Mouse (Mus musculus): ENCODE measurements around the gene Nfkbil1. TPM values are rescaled to one million over a fixed set of nuclear protein-coding genes. Genes with fewer than 3 reads are reported as not detected.

The Nfkbil1 gene
- total RNA-seq, 4 experiments from 2014 or later, result 8.2 to 9.4 (median 8.5) TPM

DNA sequence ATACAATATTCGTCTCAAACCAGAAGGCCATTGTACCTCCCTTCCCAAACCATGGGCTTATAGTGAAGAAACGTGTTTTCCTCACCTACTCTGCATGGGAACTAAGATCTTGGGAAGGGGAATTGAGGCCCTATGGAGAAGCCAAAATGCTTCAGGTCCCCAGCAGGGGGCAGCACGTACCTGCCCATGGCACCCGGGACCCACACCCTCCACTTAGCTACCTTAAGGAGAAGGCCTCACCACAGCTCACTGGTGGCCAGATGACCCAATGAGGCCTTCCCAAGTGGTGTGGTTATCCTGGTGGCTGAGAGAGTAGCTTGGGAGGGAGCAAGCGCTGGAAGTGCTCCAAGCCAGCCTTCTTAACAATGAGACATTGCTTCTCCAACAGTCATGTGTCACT lies 57.1 kb downstream of the Nfkbil1 start:
- peak; percentile 73 for DNase-seq (ENCODE audit: low spot score)

DNA sequence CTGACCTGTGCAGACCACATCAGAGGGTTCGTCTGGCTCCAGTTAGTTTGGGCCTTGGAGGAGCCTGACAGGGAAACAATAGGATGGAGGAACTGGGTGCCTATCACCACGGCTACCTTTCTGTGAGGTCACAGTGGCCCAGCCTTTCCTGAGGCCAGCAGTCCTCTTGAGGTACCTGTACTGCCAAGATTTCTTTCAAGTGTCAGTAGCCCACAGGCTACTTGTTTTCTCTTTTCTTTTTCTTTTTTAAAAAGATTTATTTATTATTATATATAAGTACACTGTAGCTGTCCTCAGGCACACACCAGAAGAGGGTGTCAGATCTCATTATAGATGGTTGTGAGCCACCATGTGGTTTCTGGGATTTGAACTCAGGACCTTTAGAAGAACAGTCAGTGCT lies 59.6 kb downstream of the Nfkbil1 start, which contains the start of gene Aif1:
Aif1 (minus strand) TSS at position 101 of the 400 bp plus-strand sequence.
- DNase-seq (ENCODE audit: low spot score), result no peak

DNA sequence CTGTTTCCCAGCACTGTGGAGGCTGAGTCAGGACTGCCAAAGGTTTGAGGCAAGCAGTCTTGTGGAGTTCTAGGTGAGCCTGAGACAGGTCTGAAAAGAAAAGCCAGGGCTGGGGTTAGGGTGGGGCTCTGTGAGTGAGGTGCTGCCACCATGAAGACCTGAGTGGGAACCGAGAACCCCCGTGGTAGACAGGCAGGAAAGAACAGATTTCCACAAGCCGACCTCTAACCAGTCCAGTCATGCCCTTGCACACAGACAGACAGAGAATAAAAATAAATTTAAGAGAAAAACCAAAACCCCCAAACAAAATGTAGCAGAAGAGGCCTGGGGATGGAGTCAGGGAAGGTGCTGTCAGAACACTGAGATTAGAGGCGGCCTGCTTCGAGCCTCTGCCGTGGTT lies 60.2 kb downstream of the Nfkbil1 start:
- no peak for DNase-seq (ENCODE audit: low spot score)

GRCm38 (mm10) chr17:35174201-35174977 lies 61.2 kb downstream of the Nfkbil1 start:
- DNase-seq (ENCODE audit: low spot score), result no peak

- DNase-seq (ENCODE audit: low spot score), result no peak
Measured at GRCm38 (mm10) chr17:35173329-35173728, 62.3 kb downstream of the Nfkbil1 start.

- DNase-seq (ENCODE audit: low spot score), result no peak
Measured at GRCm38 (mm10) chr17:35172445-35173234, 63.0 kb downstream of the Nfkbil1 start.

Small RNA genes within 50 kb of the gene (microRNA-seq; reads per million reads assigned to microRNA genes)
- gene Mir6973a, result not detected
- not detected for gene Mir6974
- gene Mir6975, result not detected
- not detected for gene Mir8094

Other genes starting within 250 kb of the Nfkbil1 start
- gene Vars, start 234.8 kb downstream of the Nfkbil1 start, total RNA-seq (2022), result 10 to 100 TPM; 28.3 to 31.4 (median 29.3) TPM
- gene Vwa7, start 219.2 kb downstream of the Nfkbil1 start, total RNA-seq (2022), result 10 to 100 TPM; 12.0 to 18.5 (median 16.6) TPM
- gene Sapcd1, start 207.8 kb downstream of the Nfkbil1 start, total RNA-seq (2022), result not detected
- under 1 TPM in 2 of 4 experiments, not detected in 2; 0.33 to 0.56 TPM for gene Msh5, start 189.0 kb downstream of the Nfkbil1 start, total RNA-seq (2022)
- gene Clic1, start 185.8 kb downstream of the Nfkbil1 start, total RNA-seq (2022), result 10 to 100 TPM; 21.6 to 33.8 (median 30.0) TPM
- 10 to 100 TPM; 13.5 to 22.7 (median 21.5) TPM for gene Ddah2, start 176.8 kb downstream of the Nfkbil1 start, total RNA-seq (2022)
- not detected for gene Ly6g6c, start 170.4 kb downstream of the Nfkbil1 start, total RNA-seq (2022)
- gene Mpig6b, start 169.6 kb downstream of the Nfkbil1 start, total RNA-seq (2022), result 1 to 10 TPM in 1 of 4 experiments, under 1 TPM in 3; 0.34 to 1.0 (median 0.85) TPM
- gene Ly6g6e, start 158.9 kb downstream of the Nfkbil1 start, total RNA-seq (2022), result not detected
- gene Ly6g6d, start 157.7 kb downstream of the Nfkbil1 start, total RNA-seq (2022), result under 1 TPM in 3 of 4 experiments, not detected in 1; 0.69 to 0.95 (median 0.85) TPM
- gene Ly6g6f, start 150.2 kb downstream of the Nfkbil1 start, total RNA-seq (2022), result under 1 TPM in 1 of 4 experiments, not detected in 3; 0.24 TPM
- 10 to 100 TPM; 60.7 to 64.8 (median 62.3) TPM for gene Abhd16a, start 146.5 kb downstream of the Nfkbil1 start, total RNA-seq (2022)
- not detected for gene Ly6g5c, start 127.5 kb downstream of the Nfkbil1 start, total RNA-seq (2022)
- not detected for gene Ly6g5b, start 120.4 kb downstream of the Nfkbil1 start, total RNA-seq (2022)
- gene Gpank1, start 114.3 kb downstream of the Nfkbil1 start, total RNA-seq (2022), result 10 to 100 TPM in 1 of 4 experiments, 1 to 10 TPM in 3; 6.6 to 10.2 (median 8.2) TPM
- 100 to 1,000 TPM; 152 to 184 (median 155) TPM for gene Csnk2b, start 113.7 kb downstream of the Nfkbil1 start, total RNA-seq (2022)
- gene D17H6S53E, start 109.4 kb downstream of the Nfkbil1 start, total RNA-seq (2022), result 10 to 100 TPM; 27.8 to 33.4 (median 30.3) TPM
- gene Apom, start 103.7 kb downstream of the Nfkbil1 start, total RNA-seq (2022), result under 1 TPM in 1 of 4 experiments, not detected in 3; 0.26 TPM
- gene Bag6, start 100.6 kb downstream of the Nfkbil1 start, total RNA-seq (2022), result 100 to 1,000 TPM; 233 to 266 (median 242) TPM
- gene Prrc2a, start 70.9 kb downstream of the Nfkbil1 start, total RNA-seq (2022), result 100 to 1,000 TPM; 130 to 143 (median 140) TPM
- gene Aif1, start 59.7 kb downstream of the Nfkbil1 start, total RNA-seq (2022), result 1 to 10 TPM; 1.9 to 3.3 (median 2.4) TPM
- 1 to 10 TPM; 1.8 to 3.6 (median 2.6) TPM for gene Lst1, start 47.4 kb downstream of the Nfkbil1 start, total RNA-seq (2022)
- 1 to 10 TPM in 1 of 4 experiments, under 1 TPM in 3; 0.69 to 1.6 (median 0.80) TPM for gene Ltb, start 41.4 kb downstream of the Nfkbil1 start, total RNA-seq (2022)
- gene Tnf, start 33.8 kb downstream of the Nfkbil1 start, total RNA-seq (2022), result under 1 TPM; 0.25 to 0.97 (median 0.52) TPM
- gene Lta, start 30.4 kb downstream of the Nfkbil1 start, total RNA-seq (2022), result under 1 TPM in 1 of 4 experiments, not detected in 3; 0.44 TPM
- under 1 TPM in 1 of 4 experiments, not detected in 3; 0.72 TPM for gene Gm16181, start 15.0 kb downstream of the Nfkbil1 start, total RNA-seq (2022)
- 1 to 10 TPM; 1.7 to 3.6 (median 1.9) TPM for gene Atp6v1g2, start 2.1 kb downstream of the Nfkbil1 start, total RNA-seq (2022)
- 10 to 100 TPM; 76.7 to 92.1 (median 86.6) TPM for gene Ddx39b, start 6.0 kb upstream of the Nfkbil1 start, total RNA-seq (2022)
- 100 to 1,000 TPM; 108 to 169 (median 117) TPM for gene H2-D1, start 26.9 kb upstream of the Nfkbil1 start, total RNA-seq (2022)
- 1 to 10 TPM in 3 of 4 experiments, under 1 TPM in 1; 0.53 to 1.5 (median 1.4) TPM for gene H2-Q1, start 84.6 kb upstream of the Nfkbil1 start, total RNA-seq (2022)
- gene H2-Q2, start 106.5 kb upstream of the Nfkbil1 start, total RNA-seq (2022), result 1 to 10 TPM in 2 of 4 experiments, under 1 TPM in 2; 0.84 to 1.3 (median 1.1) TPM
- 10 to 100 TPM; 14.6 to 22.3 (median 16.7) TPM for gene H2-Q4, start 143.8 kb upstream of the Nfkbil1 start, total RNA-seq (2022)
- 1 to 10 TPM; 3.8 to 8.0 (median 4.4) TPM for gene H2-Q6, start 189.1 kb upstream of the Nfkbil1 start, total RNA-seq (2022)
- gene H2-Q7, start 203.4 kb upstream of the Nfkbil1 start, total RNA-seq (2022), result 1 to 10 TPM; 2.5 to 4.7 (median 3.2) TPM
- gene H2-Q10, start 234.3 kb upstream of the Nfkbil1 start, total RNA-seq (2022), result under 1 TPM; 0.38 to 0.59 (median 0.39) TPM

All from heart, adult 8-10 months (tissue).